Mouse (Mus musculus) ES-E14 (cell line): ENCODE results near the gene Saxo1. TPM values are rescaled to one million over a fixed set of nuclear protein-coding genes. Genes with fewer than 3 reads are reported as not detected.

Experiments
- DNase-seq: peaks from one replicate; pipeline ENCODE4 v3.0.0-alpha.2; 2013; ENCODE audit warnings: low read depth, low spot score
- H3K27ac ChIP-seq: 2 replicates; pipeline ENCODE4 v1.5.1; 2012; ENCODE audit warnings: low read depth, mild to moderate bottlenecking, low read length, moderate library complexity, mixed read lengths; ENCODE audit not compliant: poor library complexity, insufficient read depth, severe bottlenecking
- H3K36me3 ChIP-seq: 2 replicates; pipeline ENCODE4 v1.6.1; 2012; ENCODE audit warnings: mild to moderate bottlenecking, low read length, moderate library complexity, mixed read lengths; ENCODE audit not compliant: control insufficient read depth, poor library complexity, insufficient read depth, severe bottlenecking
- H3K4me1 ChIP-seq, 2 experiments: fragments of 150-350 bp in 1 of 2; sonication (generic) in 1 of 2; 2 replicates each; pipeline ENCODE4 v1.6.1; 2012; ENCODE audit warnings: low read length in 2 of 2, mild to moderate bottlenecking in 1 of 2, mixed read lengths in 1 of 2; ENCODE audit not compliant: control insufficient read depth in 2 of 2, insufficient read depth in 2 of 2, poor library complexity in 1 of 2
- H3K4me3 ChIP-seq, 2 experiments: fragments of 150-350 bp in 1 of 2; sonication (generic) in 1 of 2; 2 replicates each; pipeline ENCODE4 v1.5.1; 2012; ENCODE audit warnings: low read length in 2 of 2, low read depth in 1 of 2, mild to moderate bottlenecking in 1 of 2, mixed read lengths in 1 of 2; ENCODE audit not compliant: insufficient read depth in 1 of 2, poor library complexity in 1 of 2, severe bottlenecking in 1 of 2
- H3K9ac ChIP-seq: 2 replicates; pipeline ENCODE4 v1.6.1; 2012; ENCODE audit warnings: low read depth, mild to moderate bottlenecking, low read length, mixed read lengths; ENCODE audit not compliant: poor library complexity, insufficient read depth, severe bottlenecking
- H3K9me3 ChIP-seq: fragments of 150-350 bp; sonication (generic); 2 replicates; pipeline ENCODE4 v1.6.1; 2012; ENCODE audit warnings: low read depth, mild to moderate bottlenecking, low read length; ENCODE audit not compliant: control insufficient read depth, insufficient read depth
- CHD2 ChIP-seq: IDR thresholded peaks from 2 replicates; pipeline ENCODE4 v1.6.1; 2014; ENCODE audit warnings: mild to moderate bottlenecking, low read depth, low read length, inconsistent platforms
- HCFC1 ChIP-seq: IDR thresholded peaks from 2 replicates; pipeline ENCODE4 v1.6.1; 2012; ENCODE audit warnings: low read length, inconsistent platforms, borderline replicate concordance; ENCODE audit not compliant: insufficient read depth
- MAFK ChIP-seq: IDR thresholded peaks from 2 replicates; pipeline ENCODE4 v1.6.1; 2014; ENCODE audit warnings: mild to moderate bottlenecking, low read depth, low read length, inconsistent platforms; ENCODE audit not compliant: insufficient read depth
- ZC3H11A ChIP-seq: IDR thresholded peaks from 2 replicates; pipeline ENCODE4 v1.6.1; 2012; ENCODE audit warnings: low read depth, mild to moderate bottlenecking, inconsistent platforms, low read length, borderline replicate concordance
- ZNF384 ChIP-seq: IDR thresholded peaks from 2 replicates; pipeline ENCODE4 v1.6.1; 2012; ENCODE audit warnings: low read depth, low read length, inconsistent platforms
- in situ Hi-C, 2 experiments: fragments of 600-800 bp; cut with MboI; formaldehyde crosslinking; loops; one replicate each; pipeline ENCODE4 v1.15.1; 2025; ENCODE audit warnings: low sequenced_read_pairs in 2 of 2, inconsistent platforms in 1 of 2; ENCODE audit not compliant: unreplicated experiment in 2 of 2
- total RNA-seq: library from RNA; depleted of rRNA; stranded (reverse); fragments of 300-350 nt; gene quantifications from 2 replicates; pipeline ENCODE4 v1.2.3, GENCODE M21; 2012

Saxo1 gene
- total RNA-seq, 1 experiment: 0.31 TPM

GRCm38 (mm10) chr4:86524483-86524882, 33.6 kb downstream of the Saxo1 start:
- Histone ChIP-seq H3K4me1 (no peaks in the 10 kb centered on the region), H3K36me3 (no peaks in the 10 kb centered on the region), H3K9ac (no peak overlapping the region), H3K4me3 (no peak overlapping the region), H3K27ac (no peak overlapping the region), H3K9me3 (no peaks in the 10 kb centered on the region)
- in situ Hi-C loops: no loop called here
- no peak for DNase-seq
- TF ChIP-seq ZNF384 (no peak), MAFK (no peak)

GRCm38 (mm10) chr4:86523771-86524170, 34.4 kb downstream of the Saxo1 start:
- in situ Hi-C loops: no loop called here
- H3K4me3 ChIP-seq: no peak overlapping the region
- no peak for DNase-seq
- H3K9ac ChIP-seq: no peak overlapping the region
- H3K9me3 ChIP-seq: no peaks in the 10 kb centered on the region
- no peaks in the 10 kb centered on the region for H3K36me3 ChIP-seq
- TF ChIP-seq MAFK (no peak), ZNF384 (no peak), ZC3H11A (no peak), CHD2 (no peak), HCFC1 (no peak)
- H3K4me1 ChIP-seq: no peaks in the 10 kb centered on the region
- H3K27ac ChIP-seq: no peak overlapping the region

- Histone ChIP-seq H3K9me3 (no peaks in the 10 kb centered on the region), H3K9ac (no peak overlapping the region), H3K27ac (no peak overlapping the region), H3K36me3 (no peaks in the 10 kb centered on the region), H3K4me1 (no peaks in the 10 kb centered on the region), H3K4me3 (no peak overlapping the region)
- TF ChIP-seq HCFC1: no peak
- no peak for TF ChIP-seq MAFK
- TF ChIP-seq ZC3H11A: no peak
- no peak for TF ChIP-seq CHD2
- no peak for TF ChIP-seq ZNF384
- no peak for DNase-seq
- in situ Hi-C loops: no loop called here
Measured at GRCm38 (mm10) chr4:86520695-86521094, 37.4 kb downstream of the Saxo1 start.

GRCm38 (mm10) chr4:86519953-86520352, 38.2 kb downstream of the Saxo1 start:
- no peak for DNase-seq
- Histone ChIP-seq H3K36me3 (no peaks in the 10 kb centered on the region), H3K9ac (no peak overlapping the region), H3K9me3 (no peaks in the 10 kb centered on the region), H3K4me3 (no peak overlapping the region), H3K27ac (no peak overlapping the region), H3K4me1 (no peaks in the 10 kb centered on the region)
- TF ChIP-seq HCFC1 (no peak), MAFK (no peak), ZC3H11A (no peak), ZNF384 (no peak), CHD2 (no peak)
- in situ Hi-C loops: no loop called here

DNA sequence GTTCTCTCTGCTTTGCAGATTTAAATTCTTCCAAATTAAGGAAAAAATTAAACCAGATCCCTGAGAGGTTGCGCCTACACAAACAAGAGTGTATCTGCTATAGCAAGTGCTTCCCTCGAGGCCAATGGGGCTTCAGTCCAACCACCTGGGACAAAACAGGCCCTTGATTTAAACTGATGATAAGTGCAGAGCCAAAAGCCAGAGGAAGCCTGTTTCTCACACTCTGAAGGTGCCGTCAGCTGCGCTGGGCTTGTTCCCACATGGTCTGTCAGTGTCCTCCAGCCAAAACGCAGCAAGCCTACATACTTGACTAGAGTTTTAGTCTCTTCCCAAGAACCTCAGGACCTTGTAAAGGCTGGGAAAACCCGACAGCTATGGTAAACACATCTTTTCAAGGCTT, 53.5 kb downstream of the Saxo1 start:
- Histone ChIP-seq H3K9ac (no peak overlapping the region), H3K9me3 (no peaks in the 10 kb centered on the region), H3K4me1 (no peaks in the 10 kb centered on the region), H3K27ac (no peak overlapping the region), H3K4me3 (no peak overlapping the region), H3K36me3 (no peaks in the 10 kb centered on the region)
- no peak for DNase-seq
- TF ChIP-seq HCFC1 (no peak), CHD2 (no peak), ZNF384 (no peak), MAFK (no peak), ZC3H11A (no peak)
- in situ Hi-C loops: no loop called here
